Mouse (Mus musculus) gonadal fat pad, adult 2 months (tissue): Measurements from ENCODE around the gene Pdik1l. TPM values are rescaled to one million over a fixed set of nuclear protein-coding genes. Genes with fewer than 3 reads are reported as not detected.
"Not testable (repeated sequence)": the region's sequence is repeated elsewhere in the genome, so short reads cannot be mapped to it uniquely, and the experiment has no call there.

Source experiments
- DNase-seq: peaks from one replicate; pipeline ENCODE4 v3.0.0-alpha.2; 2012; ENCODE audit warnings: low read depth
- polyA plus RNA-seq: library from polyadenylated mRNA; depleted of rRNA; stranded (reverse); fragments of >200 nt; gene quantifications from 2 replicates; pipeline ENCODE4 v1.2.3, GENCODE M21; 2012

The Pdik1l gene
- polyA plus RNA-seq, 1 experiment, result 8.3 TPM

DNA sequence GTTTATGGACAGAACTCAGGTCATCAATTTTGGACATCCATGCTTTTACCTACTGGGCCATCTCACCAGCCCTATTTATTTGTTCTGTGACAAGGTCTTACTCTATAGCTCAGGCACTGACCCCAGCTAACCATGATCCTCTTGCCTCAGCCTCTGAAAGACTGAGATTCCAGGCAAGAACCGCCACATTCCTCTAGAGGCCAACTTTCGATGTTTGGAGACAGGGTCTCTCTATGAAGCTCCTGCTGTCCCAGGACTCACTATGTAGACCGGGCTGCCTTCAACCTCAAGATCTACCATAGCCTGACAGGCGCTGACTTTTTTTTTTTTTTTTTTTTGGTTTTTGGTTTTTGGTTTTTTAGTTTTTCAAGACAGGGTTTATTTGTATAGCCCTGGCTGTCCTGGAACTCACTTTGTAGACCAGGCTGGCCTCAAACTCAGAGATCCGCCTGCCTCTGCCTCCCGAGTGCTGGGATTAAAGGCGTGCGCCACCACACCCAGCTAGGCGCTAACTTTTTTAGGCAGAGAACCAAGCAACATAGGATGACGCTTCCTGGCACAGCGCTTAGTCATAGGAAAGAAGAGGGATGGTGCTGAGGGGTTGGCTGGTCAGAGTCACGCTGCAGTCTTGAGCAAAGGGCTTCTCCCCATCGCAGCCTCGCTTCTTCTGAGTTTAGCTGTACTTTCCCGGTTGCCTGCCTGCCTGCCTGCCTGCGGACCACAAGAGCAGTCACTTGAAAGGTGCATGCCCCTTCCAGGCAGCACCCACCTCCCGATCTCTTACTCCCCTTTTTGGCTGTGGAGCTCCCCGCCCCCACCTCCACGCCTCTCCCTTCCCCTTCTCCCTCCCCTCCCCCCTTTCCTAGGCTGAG, 11.2 kb upstream of the Pdik1l start:
- DNase-seq, result no peak

DNA sequence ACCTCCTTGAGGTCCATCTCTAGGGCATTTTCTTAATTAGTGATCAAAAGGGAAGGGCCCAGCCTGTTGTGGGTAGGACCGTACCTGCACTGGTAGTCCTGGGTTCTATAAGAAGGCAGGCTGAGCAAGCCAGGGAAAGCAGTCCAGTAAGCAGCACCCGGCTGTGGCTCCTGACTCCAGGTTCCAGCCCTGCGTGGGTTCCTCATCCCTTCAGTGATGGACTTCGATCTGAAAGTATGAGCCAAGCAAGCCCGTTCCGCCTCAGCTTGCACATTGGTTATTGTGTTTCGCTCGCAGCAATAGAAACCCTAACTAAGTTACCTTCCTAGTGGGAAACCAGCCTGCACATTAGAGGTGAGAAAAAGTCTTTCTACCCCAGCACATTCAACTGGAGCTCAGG, 9.7 kb upstream of the Pdik1l start:
- no peak for DNase-seq

DNA sequence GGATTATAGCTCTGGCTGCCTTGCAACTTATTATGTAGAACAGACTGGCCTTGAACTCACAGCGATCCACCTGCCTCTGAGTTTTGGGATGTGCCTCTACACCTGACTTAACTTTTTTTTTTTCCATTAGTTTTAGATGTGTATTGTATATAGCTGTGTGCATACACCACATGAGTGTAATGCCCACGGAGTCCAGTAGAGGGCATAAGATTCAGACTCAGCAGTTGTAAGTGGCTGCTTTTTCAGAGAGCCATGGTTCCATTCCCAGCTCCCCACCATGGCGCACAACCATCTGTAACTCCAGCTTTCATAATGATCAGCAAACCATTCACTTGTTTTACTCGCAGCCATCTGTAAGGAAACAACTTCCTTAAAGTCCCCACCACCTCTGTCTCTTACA, 8.8 kb upstream of the Pdik1l start:
- DNase-seq, result no peak

DNA sequence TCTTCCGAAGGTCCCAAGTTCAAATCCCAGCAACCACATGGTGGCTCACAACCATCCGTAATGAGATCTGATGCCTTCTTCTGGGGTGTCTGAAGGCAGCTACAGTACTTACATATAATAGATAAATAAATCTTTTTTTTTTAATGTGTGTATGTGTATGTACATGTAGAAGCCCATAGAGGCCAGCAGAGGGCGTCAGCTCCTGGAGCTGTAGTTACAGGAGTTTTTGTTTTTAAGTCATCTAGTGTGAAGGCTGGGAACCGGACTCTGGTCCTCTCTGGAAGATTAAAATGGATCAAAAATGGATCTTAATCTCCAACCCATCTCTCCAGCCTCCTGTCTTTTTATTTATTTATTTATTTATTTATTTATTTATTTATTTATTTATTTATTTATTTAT, 8.4 kb upstream of the Pdik1l start:
- DNase-seq, result not testable (repeated sequence)

DNA sequence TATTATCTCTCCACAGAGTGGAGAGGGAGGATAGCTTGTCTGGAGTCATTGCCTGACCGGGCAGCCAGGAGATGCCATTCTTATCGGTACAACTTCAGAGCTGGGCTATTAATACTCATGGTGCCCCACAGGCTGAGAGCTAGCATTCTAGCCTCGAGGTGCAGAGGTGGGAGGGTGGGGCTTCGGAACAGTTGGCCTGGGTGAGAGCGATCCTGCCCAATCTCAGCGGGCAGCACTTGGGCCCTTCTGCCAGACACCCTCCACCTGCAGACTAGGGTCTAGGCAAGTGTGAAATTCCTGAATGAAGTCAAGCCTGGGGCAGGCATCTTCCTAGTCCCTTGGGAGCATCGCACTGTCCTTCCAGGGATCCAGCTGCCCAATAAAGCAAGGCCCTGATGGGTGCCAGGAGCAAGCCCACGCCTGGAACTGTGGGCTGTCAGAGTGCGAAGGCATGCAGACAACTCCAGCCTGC, 6.0 kb upstream of the Pdik1l start:
- DNase-seq, result no peak

DNA sequence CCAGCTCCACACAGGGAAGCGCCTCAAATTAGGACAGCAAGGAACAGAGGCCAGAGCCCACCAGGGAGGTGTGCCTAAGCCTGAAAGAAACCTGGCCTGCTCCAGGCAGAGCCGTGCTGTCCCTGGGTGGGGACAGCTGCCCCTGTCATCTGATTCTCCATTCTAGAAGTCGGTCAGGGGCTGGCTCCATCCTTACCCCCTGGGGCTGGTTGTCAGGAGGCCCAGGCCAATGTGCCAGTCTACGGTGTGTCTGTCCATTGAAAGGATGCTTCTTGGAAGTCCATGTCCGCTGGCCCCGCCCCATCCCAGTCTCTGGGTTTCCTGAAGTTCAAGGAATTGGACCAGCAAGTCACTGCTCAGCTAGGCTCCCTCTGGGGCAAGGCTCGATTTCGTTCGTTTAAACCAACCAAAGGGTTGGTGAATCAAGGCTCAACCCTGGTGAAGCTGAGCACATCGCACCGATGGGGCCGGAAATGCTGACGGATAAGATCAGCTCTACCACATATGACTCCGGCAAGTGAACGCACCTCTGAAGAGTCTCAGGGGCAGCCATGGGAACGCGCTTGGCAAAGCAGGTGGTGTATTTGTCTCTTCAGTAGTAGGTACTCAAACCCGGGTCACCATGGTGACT, 5.5 kb upstream of the Pdik1l start:
- DNase-seq, result no peak

DNA sequence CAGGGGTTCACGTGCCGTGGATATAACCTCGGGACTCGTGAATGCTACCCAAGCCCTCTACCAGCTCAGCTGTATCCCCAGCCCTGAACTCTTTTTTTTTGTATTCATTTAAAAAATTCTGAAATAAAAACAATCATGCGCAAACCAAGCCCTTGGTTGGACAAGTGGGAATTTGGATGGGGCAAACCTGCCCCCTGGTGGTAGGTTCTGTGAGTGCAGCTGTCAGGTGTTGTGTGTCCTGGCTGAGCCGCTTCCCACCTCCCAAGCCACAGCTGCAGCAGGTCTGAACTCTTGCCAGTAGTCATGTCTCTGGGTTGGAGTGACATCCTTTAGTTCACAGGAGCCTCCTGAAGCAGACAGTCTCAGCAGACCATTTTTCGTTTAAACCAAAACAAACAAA, 4.4 kb upstream of the Pdik1l start:
- DNase-seq, result no peak

DNA sequence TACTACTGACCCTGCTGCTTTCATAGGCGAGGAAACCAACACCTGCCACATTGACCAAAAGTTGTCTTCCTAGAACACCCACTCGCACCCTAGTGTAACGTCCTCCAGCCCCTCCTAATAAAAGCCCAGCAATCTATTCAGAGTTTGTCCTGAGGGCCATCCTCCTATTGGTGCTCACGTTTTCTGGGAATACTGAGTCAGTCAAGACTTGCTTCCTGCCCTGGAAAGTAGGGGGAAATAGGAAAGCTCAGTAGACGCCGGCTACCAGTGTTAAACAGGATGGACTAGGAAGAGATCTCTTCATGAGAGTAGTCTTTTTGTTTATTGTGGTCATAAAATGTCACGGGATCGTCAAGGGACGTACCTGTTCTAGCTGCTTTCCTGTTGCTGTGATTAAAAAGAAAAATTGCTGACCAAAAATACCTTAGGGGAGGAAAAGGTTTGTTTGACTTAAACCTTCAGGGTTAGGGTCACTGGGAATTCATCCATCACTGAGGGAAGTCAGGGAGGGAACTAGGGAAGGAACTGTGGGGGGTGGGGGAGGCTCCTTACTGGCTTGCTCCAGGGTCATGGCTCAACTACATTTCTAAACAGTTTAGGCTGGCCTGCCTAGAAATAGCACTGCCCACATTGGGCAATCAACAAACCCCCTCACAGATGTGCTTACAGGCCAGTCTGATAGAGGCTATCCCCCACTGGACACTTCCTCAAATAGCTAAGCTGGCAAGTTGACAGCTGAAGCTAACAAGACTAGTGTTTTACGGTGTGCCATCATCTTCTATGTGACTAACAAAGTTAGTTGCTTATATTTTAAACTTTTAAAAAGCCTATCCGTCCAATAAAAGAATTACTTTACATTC, 932 bp upstream of the Pdik1l start:
- no peak for DNase-seq

DNA sequence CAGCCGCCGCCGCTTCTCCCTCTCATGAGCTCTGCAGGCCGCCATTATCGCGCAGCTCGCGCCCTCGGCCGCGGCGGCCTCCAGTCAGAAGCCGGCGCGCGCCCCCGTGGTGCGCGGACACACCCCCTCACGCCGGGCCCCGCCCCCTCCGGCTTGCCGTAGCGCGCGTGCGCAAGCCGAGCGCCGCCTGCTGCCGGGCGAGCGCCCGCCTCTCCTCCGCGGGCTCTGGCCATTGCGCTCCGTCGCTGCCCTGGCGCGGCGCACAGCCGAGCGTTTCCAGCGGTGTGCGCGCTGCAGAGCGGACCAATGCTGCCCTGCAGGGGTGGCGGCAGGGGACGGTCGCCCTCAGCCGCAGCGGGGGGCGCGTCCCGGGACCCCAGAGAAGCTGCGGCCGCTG, 529 bp downstream of the Pdik1l start:
- no peak for DNase-seq

DNA sequence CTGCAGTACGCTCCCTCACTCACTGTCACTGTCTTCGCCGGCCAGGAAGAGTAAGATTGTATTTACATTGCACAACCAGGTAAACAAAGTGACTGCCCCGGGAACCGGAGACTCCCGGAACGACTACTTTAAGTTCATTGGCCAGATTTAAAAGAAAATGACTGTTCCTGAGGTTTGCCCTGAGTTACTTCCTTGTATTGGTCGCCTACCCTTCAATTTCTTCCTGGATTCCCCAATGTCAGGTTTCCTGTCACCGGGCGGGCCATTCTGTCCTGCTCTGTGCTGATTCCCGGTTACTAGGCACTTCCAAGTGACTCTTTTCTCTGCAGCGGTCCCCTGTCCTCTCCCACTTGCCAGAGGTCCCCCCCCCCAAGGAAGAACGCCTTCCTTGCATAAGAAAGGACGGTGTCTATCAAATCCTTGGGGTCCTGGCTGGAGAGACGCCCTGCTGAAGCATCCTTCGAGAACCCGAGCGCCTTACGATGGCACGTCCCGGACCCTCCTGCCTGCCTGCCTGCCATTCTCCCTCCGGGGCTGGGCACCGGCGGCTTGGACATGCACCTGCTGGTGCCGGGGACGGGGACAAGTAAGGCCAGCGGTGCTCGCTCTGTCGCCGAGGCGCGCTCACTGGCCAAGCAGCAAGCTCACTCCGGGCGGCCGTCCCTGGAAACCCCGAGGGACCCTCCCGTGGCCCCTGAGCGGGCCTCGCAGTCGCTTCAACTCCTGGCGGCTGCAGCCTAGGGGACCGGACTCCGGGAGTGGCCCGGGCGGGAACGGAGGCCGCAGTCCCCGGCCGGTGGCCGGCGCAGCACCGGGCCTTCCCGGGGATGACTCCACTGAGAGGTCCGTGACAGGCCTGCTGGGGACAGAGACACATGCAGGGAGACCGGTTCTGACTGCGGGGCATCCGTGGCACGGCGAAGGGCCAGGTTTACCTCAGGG, 1.2 kb downstream of the Pdik1l start:
- DNase-seq, result no peak

DNA sequence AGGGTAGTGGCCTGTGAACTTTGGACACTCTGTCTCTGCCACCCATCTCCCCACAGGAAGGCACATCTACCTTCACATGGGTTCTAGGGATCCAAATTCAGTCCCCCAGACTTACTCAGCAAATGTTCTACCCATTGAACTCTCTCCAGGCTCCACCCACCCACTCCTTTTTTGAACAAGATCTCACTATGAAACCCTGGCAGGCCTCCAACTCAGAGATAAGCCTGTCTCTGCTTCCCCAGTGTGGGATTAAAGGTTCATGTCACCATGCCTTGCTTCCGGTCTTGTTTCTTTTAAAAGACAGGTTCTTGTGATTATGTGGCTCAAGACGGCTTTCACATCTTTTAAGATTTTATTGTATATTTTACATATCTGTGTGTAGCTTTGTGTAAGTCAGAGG, 2.8 kb downstream of the Pdik1l start:
- no peak for DNase-seq

DNA sequence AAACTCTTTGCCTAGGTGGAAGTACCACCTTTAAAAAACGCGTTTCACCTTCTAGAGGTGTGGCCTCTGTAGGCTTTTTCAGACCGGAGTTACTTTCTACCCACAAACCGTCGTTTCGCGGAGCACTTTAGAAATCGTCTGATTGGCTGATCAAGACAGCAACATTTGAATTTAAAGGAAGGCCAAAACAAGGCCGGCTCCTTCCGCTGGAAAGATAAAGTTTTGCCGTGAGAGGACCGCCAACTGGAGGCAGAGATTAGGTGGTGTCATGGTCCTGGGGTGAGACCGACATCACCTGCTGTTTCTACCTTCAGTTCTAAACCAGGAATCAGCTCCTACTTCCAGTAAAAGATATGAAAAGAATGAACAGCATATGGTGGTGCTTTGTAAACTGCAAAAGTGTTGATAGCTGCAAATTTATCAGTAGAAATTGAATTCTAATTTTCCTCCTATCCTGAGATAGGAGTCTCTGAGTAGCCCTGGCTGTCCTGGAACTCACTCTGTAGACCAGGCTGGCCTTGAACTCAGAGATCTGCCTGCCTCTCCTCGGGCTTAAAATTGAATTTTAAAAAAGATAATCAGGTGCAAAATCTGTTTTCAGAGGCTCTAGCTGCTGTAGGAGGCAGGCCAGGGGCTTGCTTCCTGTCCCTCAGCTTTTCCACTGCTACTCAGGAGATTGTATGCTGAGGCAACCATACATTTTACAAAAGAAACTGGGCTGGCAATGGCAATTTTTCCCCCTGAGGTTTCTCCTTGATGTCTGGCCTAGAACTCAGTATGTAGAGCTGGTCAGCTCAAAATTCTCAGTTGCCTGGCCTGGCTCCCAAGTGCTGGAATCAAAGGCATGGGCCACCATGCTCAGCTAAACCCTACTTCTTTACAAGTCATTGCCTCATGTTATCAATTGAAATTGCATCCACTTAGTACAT, 14.0 kb downstream of the Pdik1l start:
- DNase-seq, result peak; percentile 68

DNA sequence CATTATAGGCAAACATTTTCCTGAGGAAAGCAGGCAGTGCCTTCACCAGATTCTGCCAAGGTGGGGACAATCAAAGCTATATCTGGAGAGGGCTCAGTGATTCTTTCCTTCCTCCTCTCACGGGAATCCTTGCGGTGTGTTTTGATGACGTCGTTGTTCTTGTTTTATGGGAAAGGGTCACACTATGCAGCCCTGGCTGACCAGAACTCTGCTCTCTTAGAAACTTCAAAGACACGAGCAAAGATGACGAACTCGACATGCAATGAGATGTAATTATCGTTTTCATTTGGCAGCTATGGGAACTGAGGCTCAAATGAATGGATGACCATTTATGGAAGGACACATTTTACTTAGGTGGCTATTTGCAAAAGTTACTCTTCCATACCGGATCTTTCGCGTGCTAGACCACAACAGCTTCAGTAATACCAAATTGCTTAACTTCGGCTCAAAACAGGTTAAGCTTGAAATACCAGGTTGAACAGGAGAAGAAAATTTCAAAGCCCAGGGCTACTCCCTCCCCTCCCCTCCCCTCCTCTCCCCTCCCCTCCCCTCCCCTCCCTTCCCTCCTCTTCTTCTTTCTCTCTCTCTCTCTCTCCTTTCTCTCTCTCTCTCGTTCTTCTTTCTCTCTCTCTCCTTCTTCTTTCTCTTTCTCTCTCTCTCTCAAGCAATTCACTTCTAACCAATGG, 14.8 kb downstream of the Pdik1l start:
- no peak for DNase-seq

DNA sequence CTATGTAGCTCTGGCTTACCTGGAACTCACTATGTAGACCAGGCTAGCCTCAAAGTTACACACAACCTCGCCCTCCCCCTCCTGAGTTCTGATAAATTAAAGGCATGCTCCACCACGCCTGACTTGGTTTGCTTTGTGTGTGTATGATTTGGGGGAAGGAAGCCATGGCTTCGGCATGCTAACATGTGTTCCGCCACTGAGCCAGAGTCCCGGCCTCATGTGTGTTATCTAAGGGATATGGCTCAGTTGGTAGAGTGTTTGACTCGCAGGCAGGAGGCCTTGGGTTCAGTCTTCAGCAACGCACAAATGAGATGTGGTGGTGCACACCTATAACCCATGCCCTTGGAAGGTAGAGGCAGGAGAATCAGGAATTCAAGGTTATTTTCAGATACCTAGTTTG, 15.7 kb downstream of the Pdik1l start:
- no peak for DNase-seq

DNA sequence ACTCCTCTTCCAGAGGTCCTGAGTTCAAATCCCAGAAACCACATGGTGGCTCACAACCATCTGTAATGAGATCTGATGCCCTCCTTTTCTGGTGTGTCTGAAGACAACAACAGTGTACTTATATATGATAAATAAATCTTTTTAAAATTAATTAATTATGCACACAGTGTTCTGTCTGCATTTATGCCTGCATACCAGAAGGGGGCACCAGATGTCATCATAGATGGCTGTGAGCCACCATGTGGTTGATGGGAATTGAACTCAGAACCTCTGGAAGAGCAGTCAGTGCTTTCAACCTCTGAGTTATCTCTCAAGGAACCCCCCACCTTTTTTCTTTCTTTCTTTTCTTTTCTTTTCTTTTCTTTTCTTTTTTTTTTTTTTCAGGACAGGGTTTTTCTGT, 18.1 kb downstream of the Pdik1l start:
- not testable (repeated sequence) for DNase-seq

DNA sequence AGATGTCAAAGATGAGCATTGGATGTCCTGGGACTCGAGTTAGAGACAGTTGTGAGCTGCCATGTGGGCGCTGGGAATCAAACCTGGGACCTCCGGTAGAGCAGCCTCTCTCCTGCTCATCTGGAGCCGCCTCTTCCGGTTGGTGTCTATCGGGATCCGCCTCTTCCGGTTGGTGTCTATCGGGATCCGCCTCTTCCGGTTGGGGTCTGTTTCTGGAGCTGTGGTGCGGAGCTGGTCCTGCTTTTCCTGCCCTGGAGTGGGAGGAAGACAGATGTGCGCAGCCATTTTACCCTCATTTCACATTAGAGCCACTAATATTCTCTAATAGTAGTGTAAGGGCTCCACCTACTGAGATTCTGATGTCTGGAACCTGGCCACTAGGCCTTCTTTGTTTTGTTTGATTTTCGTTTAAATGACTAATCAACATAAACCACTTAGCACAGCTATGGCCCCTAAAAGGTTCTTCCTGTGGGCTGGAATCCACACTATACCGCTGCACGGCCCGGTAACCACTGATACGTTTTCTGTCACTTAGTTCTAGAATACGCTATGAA, 19.5 kb downstream of the Pdik1l start:
- DNase-seq, result no peak

DNA sequence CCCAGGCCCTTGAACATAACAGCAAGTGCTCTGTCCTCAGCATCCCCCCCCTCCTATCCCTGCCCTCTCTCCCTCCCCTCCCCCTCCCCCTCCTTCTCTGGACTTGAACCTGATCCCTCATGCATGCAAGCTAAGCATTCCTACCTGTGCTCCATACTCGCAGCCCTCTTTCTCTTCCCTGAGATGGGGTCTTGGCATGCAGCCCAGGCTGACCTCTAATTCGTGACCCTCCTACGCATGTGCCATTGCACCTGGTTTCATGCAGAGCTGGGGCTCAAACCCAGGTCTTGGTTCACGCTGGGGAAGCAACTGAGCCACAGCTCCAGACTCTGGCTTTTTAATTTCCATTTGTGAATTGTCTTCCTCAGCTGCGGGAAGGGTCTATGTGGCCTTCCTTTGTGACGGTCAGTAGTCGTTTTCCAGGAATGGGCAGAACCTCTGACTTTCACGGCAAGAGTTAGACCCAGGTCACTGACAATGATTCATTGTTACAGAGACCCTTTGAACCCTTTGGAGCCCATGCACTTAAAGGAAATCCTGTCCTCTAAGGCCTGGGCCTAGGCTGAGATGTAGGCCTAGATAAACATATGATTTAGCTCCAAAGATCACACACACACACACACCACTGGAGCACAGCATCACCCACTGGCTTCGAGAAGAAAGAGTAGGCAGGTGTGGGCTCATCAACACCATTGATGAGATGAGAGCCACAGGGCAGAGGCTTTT, 21.7 kb downstream of the Pdik1l start:
- DNase-seq, result no peak

DNA sequence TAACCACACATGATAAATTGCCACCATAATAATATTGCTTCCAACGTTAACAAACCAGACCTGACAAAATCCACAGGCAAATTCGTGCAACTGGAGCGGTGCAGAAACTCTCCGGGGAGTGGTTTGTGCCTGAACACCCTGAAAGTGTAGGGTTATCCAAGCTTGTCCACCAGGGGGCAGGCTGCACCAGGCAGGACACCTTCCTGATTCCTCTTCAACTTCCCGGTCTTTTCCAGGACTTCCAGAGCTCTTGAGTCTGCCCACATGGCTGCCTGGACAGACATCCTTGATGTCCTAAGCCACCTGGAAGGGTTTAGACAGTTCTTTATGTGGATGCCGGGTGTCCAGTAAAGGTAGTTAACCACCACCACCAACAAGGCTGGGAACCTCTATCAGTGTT, 24.5 kb downstream of the Pdik1l start:
- no peak for DNase-seq

DNA sequence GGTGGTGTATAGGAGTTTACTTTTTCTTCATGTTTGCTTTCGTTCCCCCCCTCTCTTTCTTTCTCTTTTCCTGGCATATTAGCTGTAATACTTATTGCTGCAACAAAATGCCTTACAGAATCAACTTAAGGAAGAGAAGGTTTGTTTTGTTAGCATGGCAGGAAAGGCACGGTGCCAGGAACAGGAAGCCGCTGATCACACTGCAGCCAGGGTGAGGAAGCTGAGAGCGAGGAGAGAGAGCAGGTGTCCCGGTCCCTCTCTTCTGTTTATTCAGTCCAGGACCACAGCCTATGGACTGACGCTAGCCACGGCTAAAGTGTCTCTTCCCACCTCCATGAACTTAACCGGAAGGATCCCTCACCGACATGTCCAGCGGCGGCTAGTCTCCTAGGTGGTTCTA, 29.3 kb downstream of the Pdik1l start:
- DNase-seq, result no peak
